Mouse (Mus musculus) common myeloid progenitor, adult 5-6 weeks (primary cell): ENCODE measurements around the gene Zbtb25. TPM values are rescaled to one million over a fixed set of nuclear protein-coding genes. Genes with fewer than 3 reads are reported as not detected.

Experiments
- ATAC-seq: replicated peaks from 2 replicates; pipeline ENCODE4 v1.8.0; 2016; ENCODE audit warnings: low read depth, mild to moderate bottlenecking, moderate TSS enrichment, inconsistent platforms; ENCODE audit not compliant: poor library complexity, severe bottlenecking
- total RNA-seq: library from RNA; stranded (forward); fragments of 200-1000, 187-1606 nt; gene quantifications from 2 replicates; pipeline ENCODE4 v1.2.3, GENCODE M21; 2017

Zbtb25 gene
- total RNA-seq, 1 experiment from 2014 or later: 18.7 TPM

- no peak for ATAC-seq
Observed at GRCm38 (mm10) chr12:76304199-76304598, 65.2 kb downstream of the Zbtb25 start.

- ATAC-seq: no peak
Observed at GRCm38 (mm10) chr12:76303474-76303873, 65.9 kb downstream of the Zbtb25 start.

- no peak for ATAC-seq
Observed at GRCm38 (mm10) chr12:76300367-76300766, 69.0 kb downstream of the Zbtb25 start.

GRCm38 (mm10) chr12:76299361-76299906, 70.0 kb downstream of the Zbtb25 start:
- no peak for ATAC-seq

GRCm38 (mm10) chr12:76297830-76298229, 71.6 kb downstream of the Zbtb25 start:
- no peak for ATAC-seq

Other genes starting within 250 kb of the Zbtb25 start
- not detected in 2 replicates for gene Esr2, start 192.3 kb downstream of the Zbtb25 start, total RNA-seq
- gene Tex21, start 122.9 kb downstream of the Zbtb25 start, total RNA-seq: 1.2 TPM in 1 of 2 replicates, not detected in the other
- gene Mthfd1, start 114.3 kb downstream of the Zbtb25 start, total RNA-seq: 213 and 248 TPM in 2 replicates
- gene Akap5, start 44.7 kb downstream of the Zbtb25 start, total RNA-seq: 0.87 and 1.4 TPM in 2 replicates
- 21.1 and 27.2 TPM in 2 replicates for gene Zbtb1, start 664 bp upstream of the Zbtb25 start, total RNA-seq
- gene Hspa2, start 34.6 kb upstream of the Zbtb25 start, total RNA-seq: 12.2 and 13.5 TPM in 2 replicates
- gene Ppp1r36, start 47.9 kb upstream of the Zbtb25 start, total RNA-seq: 0.64 and 2.2 TPM in 2 replicates
- 5.2 and 7.4 TPM in 2 replicates for gene Plekhg3, start 161.3 kb upstream of the Zbtb25 start, total RNA-seq